Mouse (Mus musculus): ENCODE results near the gene Txndc15.

- TF ChIP-seq POLR2A (IDR thresholded peaks at IDR 0.05; ENCODE audit: borderline replicate concordance, extremely low read depth, low read depth, low read length): no peak
- no peak for TF ChIP-seq CTCF (IDR thresholded peaks at IDR 0.05; ENCODE audit: insufficient read depth, low read length)
Observed at GRCm38 (mm10) chr13:55677364-55677763, 37.1 kb upstream of the Txndc15 start.

All from lung, adult 2 months (tissue).